Mouse (Mus musculus): ENCODE measurements around the gene Psmb2.

- TF ChIP-seq TCF12 (IDR thresholded peaks at IDR 0.05; ENCODE audit: low read depth, low read length) (no peak), MEF2A (IDR thresholded peaks at IDR 0.05; ENCODE audit: borderline replicate concordance, low read depth, low read length) (no peak), MYC (IDR thresholded peaks at IDR 0.05; ENCODE audit: low read depth, low read length) (no peak), CHD1 (IDR thresholded peaks at IDR 0.05; ENCODE audit: low read depth, low read length) (no peak), EP300 (IDR thresholded peaks at IDR 0.05; ENCODE audit: low read length) (no peak), CTCF (conservative IDR thresholded peaks at IDR 0.05 in 1 of 2, IDR thresholded peaks at IDR 0.05 in 1 of 2; ENCODE audit: low read depth in 2 of 2, low read length in 2 of 2) (no peak), JUND (conservative IDR thresholded peaks at IDR 0.05; ENCODE audit: low read depth, low read length) (no peak), CHD2 (IDR thresholded peaks at IDR 0.05; ENCODE audit: low read length) (no peak)
Observed at GRCm38 (mm10) chr4:126682298-126682697, 4.9 kb downstream of the Psmb2 start.
